Mouse (Mus musculus): ENCODE results near the gene Nck2.

DNA sequence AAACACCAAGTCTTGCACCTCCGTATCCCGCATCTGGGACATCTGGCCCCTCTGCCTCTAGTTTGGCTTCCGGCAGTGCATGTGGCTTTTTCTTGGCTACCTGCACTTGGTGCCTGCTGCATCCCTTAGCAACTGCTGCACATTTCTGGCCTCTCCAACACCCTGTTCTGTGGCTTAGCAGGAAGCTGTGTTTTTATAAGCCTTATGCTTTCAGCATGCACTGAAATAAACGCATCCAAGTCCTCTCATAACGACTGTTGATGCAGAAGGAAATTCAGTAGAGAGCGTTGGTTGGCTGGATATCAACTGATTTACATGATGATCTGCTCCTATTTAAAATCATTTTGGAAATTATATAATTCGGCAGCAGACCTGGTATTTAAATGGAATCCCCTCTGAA is 86.9 kb downstream of the Nck2 start:
- no peak for TF ChIP-seq CTCF (IDR thresholded peaks at IDR 0.05; ENCODE audit: low read depth)
- no peak for TF ChIP-seq EP300 (IDR thresholded peaks at IDR 0.05; ENCODE audit: low read depth)

All from liver, postnatal 0 days (tissue).